Mouse (Mus musculus) liver, embryonic 11.5 days (tissue): Measurements from ENCODE around the gene Pkdcc. TPM values are rescaled to one million over a fixed set of nuclear protein-coding genes. Genes with fewer than 3 reads are reported as not detected.

Experiments used
- ATAC-seq: fragments of 200-750 bp; cut with Nextera tagmentation; replicated peaks from 2 replicates; pipeline ENCODE4 v1.8.0; 2017; ENCODE audit warnings: moderate number of reproducible peaks, mild to moderate bottlenecking, moderate TSS enrichment, moderate library complexity; ENCODE audit not compliant: low FRiP score
- DNase-seq: peaks from one replicate; pipeline ENCODE4 v3.0.0-alpha.2; 2017; ENCODE audit warnings: low spot score
- H3K27ac ChIP-seq: fragments of 300-500 bp; sonication (generic); 2 replicates; pipeline ENCODE4 v1.5.1; 2014; ENCODE audit warnings: mild to moderate bottlenecking, low read depth, low read length, control low read depth
- H3K27me3 ChIP-seq: fragments of 300-500 bp; sonication (generic); replicated peaks from 2 replicates; pipeline ENCODE4 v1.6.1; 2014; ENCODE audit warnings: low read length, mixed read lengths; ENCODE audit not compliant: control insufficient read depth, insufficient read depth
- H3K36me3 ChIP-seq: fragments of 300-500 bp; sonication (generic); 2 replicates; pipeline ENCODE4 v1.6.1; 2014; ENCODE audit warnings: mild to moderate bottlenecking, low read length, moderate library complexity, mixed read lengths; ENCODE audit not compliant: control insufficient read depth, insufficient read depth
- H3K4me1 ChIP-seq: fragments of 300-500 bp; sonication (generic); replicated peaks from 2 replicates; pipeline ENCODE4 v1.6.1; 2014; ENCODE audit warnings: low read length, mixed read lengths; ENCODE audit not compliant: control insufficient read depth, insufficient read depth
- H3K4me2 ChIP-seq: fragments of 300-500 bp; sonication (generic); 2 replicates; pipeline ENCODE4 v1.6.1; 2014; ENCODE audit warnings: mild to moderate bottlenecking, control low read depth, moderate library complexity
- H3K4me3 ChIP-seq: fragments of 300-500 bp; sonication (generic); 2 replicates; pipeline ENCODE4 v1.5.1; 2014; ENCODE audit warnings: low read depth, low read length, control low read depth
- H3K9ac ChIP-seq: fragments of 300-500 bp; sonication (generic); 2 replicates; pipeline ENCODE4 v1.6.1; 2014; ENCODE audit warnings: low read depth, low read length, control low read depth
- H3K9me3 ChIP-seq: fragments of 300-500 bp; sonication (generic); 2 replicates; pipeline ENCODE4 v1.6.1; 2016; ENCODE audit warnings: low read length, inconsistent platforms, mixed read lengths; ENCODE audit not compliant: control insufficient read depth
- WGBS: fragments of 180-500 bp; shearing (Covaris S2); extraction: QIAGEN DNeasy Blood & Tissue Kit; methylation state at CpG from one replicate; pipeline ENCODE4 v1.1.7; 2014; 5-methylcytosine and 5-hydroxymethylcytosine counted together
- polyA plus RNA-seq: library from polyadenylated mRNA; unstranded; fragments of >200 nt; fragmentation: Nextera tagmentation; extraction: Ambion mirVana; gene quantifications from 2 replicates; pipeline ENCODE4 v1.2.1, GENCODE M21; 2014

Gene Pkdcc
- polyA plus RNA-seq, 1 experiment from 2014 or later = 19.4 TPM

DNA sequence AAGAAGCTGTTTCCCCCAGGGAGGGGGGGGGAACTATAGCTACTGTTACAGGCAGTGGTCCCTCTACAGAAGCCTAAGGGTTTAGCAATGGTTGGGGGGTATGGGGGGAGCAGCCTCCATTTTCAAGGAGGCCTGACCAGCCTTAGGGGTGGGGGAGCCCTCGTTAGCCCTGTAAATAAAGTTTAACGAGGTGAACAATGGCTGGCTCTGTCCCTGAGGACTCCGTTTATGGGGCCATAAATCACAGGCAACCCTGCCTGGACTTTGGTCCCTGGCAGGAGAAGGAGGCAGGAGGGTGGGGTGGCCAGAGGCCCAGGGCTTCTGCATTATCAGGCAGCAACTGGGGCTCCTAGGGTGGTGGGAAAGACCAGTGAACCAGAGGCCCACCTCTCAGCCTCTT is 7.6 kb downstream of the Pkdcc start:
- H3K4me1 ChIP-seq = peaks cover 23% of the 10 kb centered on the region
- WGBS = 46% methylated on average over 3 of the region's 3 CpGs
- H3K4me2 ChIP-seq = no peak overlapping the region
- no peak overlapping the region for H3K4me3 ChIP-seq
- H3K9me3 ChIP-seq = no peaks in the 10 kb centered on the region
- DNase-seq (no peak), ATAC-seq (no peak)
- no peak overlapping the region for H3K9ac ChIP-seq
- peaks cover 22% of the 10 kb centered on the region for H3K36me3 ChIP-seq
- no peaks in the 10 kb centered on the region for H3K27me3 ChIP-seq
- no peak overlapping the region for H3K27ac ChIP-seq

DNA sequence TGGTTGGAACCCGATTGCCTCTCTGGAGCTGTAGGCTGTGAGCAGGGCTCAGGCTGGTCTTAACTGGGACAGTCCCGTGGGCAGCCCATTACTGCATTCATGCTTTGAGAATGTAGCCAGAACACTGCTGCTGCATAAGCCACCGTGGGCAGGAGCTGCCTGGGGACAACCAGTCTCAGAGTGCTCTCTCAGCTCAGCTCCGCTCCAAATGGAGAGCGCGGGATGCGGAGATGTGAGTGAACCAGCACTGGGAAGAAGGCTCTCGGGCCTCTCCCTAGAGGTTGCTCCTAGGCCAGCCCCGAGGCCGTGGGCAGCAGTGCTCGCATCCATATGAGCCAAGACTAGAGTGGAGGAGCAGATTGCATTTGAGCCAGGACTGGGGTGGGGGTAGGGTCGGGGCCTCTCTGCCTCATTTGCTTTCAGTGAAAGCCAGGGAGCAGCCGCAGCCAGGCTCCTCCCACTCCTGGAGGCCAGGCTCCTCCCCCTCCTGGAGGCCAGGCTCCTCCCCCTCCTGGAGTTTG is 9.4 kb downstream of the Pkdcc start:
- peaks cover 22% of the 10 kb centered on the region for H3K36me3 ChIP-seq
- H3K9ac ChIP-seq = no peak overlapping the region
- H3K4me1 ChIP-seq = peaks cover 14% of the 10 kb centered on the region
- H3K9me3 ChIP-seq = no peaks in the 10 kb centered on the region
- no peak overlapping the region for H3K4me3 ChIP-seq
- no peak overlapping the region for H3K4me2 ChIP-seq
- WGBS = 76% methylated on average over 13 of the region's 13 CpGs
- DNase-seq (no peak), ATAC-seq (no peak; the same call in 1 of the 2 replicates)
- no peak overlapping the region for H3K27ac ChIP-seq
- H3K27me3 ChIP-seq = no peaks in the 10 kb centered on the region

DNA sequence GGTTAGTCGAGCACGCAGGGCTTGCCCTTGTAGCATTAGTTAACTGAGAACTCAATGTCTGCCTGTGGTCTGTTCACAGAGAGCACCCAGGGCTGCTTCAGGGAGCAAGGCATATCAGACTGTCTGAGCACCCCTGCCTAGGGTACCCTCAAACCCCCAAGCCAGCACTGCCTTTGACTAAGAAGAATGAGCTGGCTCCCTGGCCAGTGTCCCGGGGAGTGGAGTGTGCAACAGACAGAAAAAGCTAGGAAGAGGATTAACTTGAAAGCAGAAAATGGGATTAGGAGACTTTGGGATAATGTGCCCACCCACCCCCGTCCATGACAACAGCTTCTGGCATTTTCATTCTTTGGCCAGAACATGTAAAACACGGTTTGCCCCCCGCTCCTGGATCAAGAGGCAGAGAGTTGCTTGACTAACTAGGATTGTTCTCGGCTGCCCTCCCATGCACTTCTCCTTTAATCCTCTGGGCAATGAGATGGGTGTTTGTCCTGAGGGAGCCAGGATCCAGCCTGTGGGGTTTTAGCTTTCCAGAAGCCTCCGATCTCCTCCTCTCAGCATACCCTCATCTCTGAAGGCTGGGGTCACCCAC is 11.4 kb downstream of the Pkdcc start:
- no peak overlapping the region for H3K4me2 ChIP-seq
- no peaks in the 10 kb centered on the region for H3K27me3 ChIP-seq
- peaks cover 22% of the 10 kb centered on the region for H3K36me3 ChIP-seq
- no peak overlapping the region for H3K4me3 ChIP-seq
- no peak overlapping the region for H3K9ac ChIP-seq
- H3K27ac ChIP-seq = no peak overlapping the region
- ATAC-seq = no peak
- 0 out of 2 replicates have a peak, but pooled peaks cover 6% of the 10 kb centered on the region for H3K4me1 ChIP-seq
- WGBS = 65% methylated on average over 8 of the region's 8 CpGs
- no peaks in the 10 kb centered on the region for H3K9me3 ChIP-seq
- no peak for DNase-seq

DNA sequence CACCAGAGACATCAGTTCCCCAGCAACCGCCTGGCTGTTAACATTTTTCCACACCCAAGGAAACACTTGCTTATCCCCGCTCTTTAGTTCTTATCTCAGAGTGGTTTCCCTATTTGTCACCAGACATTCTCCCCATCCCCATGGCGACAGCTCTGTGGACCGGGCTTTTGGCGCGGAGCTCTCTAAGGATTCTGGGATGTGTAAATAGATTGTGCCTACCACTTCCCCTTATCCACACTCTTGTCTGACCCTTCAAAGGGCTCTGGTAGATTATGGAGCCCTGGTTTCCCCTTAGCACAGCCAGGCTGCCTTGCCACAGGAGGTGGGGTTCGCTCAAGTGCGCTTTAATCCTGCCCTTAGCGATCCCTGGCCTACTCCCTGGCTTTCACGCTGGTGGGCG is 16.3 kb downstream of the Pkdcc start:
- H3K4me2 ChIP-seq = no peak overlapping the region
- H3K4me1 ChIP-seq = no peaks in the 10 kb centered on the region
- no peak for DNase-seq
- no peaks in the 10 kb centered on the region; the same call in 1 of the 2 replicates for H3K36me3 ChIP-seq
- H3K9me3 ChIP-seq = no peaks in the 10 kb centered on the region
- WGBS = 28% methylated on average over 11 of the region's 11 CpGs
- no peak overlapping the region for H3K4me3 ChIP-seq
- no peak for ATAC-seq
- H3K9ac ChIP-seq = no peak overlapping the region
- H3K27me3 ChIP-seq = no peaks in the 10 kb centered on the region
- no peak overlapping the region for H3K27ac ChIP-seq

DNA sequence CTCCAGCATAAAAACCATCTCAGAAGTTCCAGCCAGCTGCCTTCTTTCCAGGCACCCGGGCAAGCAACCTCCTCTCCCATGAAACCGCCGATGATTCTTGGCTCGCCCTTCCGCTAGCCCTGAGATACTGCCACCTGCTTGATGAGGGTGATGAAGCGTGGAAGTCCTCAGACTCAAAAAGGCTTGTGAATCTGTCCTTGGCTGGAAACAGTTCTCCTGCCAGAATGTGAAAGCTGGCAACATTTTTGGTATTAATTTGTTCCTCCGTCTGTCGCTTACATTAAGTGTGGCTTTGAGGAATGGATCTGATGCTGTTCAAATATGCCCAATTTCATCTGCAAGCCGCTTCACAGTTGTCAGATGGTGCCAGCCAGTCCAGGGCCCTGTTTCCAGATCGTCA is 20.1 kb downstream of the Pkdcc start:
- DNase-seq = no peak
- no peaks in the 10 kb centered on the region for H3K27me3 ChIP-seq
- H3K9ac ChIP-seq = no peak overlapping the region
- H3K4me1 ChIP-seq = peaks cover 6% of the 10 kb centered on the region; the same call in 1 of the 2 replicates
- H3K36me3 ChIP-seq = no peaks in the 10 kb centered on the region
- no peak for ATAC-seq
- WGBS = 81% methylated on average over 10 of the region's 10 CpGs
- H3K9me3 ChIP-seq = no peaks in the 10 kb centered on the region
- no peak overlapping the region for H3K4me2 ChIP-seq
- H3K27ac ChIP-seq = no peak overlapping the region
- H3K4me3 ChIP-seq = no peak overlapping the region

DNA sequence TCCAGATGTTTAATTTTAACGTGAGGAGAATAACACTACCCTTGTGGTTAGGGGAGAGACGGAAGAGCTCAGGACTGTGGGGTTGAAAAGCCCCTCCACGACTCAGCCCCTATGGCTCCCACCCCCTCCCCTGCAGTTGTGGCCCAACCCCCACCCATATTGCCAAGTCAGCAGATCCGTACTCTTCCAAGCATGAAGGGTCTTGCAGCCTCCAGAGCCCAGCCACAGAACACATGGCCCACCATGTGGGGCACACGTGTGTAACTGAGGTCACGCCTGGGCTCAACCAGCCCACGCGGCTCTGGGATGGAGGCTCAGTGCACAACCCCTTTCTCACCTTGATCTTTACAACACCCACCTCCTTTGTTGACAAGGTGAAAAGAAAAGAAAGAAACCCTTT is 21.1 kb downstream of the Pkdcc start:
- WGBS = 75% methylated on average over 8 of the region's 8 CpGs
- ATAC-seq = no peak
- Histone ChIP-seq H3K4me2 (no peak overlapping the region), H3K36me3 (no peaks in the 10 kb centered on the region), H3K9me3 (no peaks in the 10 kb centered on the region), H3K4me3 (no peak overlapping the region), H3K27me3 (no peaks in the 10 kb centered on the region), H3K9ac (no peak overlapping the region), H3K4me1 (peaks cover 6% of the 10 kb centered on the region; the same call in 1 of the 2 replicates), H3K27ac (no peak overlapping the region)
- DNase-seq = no peak

DNA sequence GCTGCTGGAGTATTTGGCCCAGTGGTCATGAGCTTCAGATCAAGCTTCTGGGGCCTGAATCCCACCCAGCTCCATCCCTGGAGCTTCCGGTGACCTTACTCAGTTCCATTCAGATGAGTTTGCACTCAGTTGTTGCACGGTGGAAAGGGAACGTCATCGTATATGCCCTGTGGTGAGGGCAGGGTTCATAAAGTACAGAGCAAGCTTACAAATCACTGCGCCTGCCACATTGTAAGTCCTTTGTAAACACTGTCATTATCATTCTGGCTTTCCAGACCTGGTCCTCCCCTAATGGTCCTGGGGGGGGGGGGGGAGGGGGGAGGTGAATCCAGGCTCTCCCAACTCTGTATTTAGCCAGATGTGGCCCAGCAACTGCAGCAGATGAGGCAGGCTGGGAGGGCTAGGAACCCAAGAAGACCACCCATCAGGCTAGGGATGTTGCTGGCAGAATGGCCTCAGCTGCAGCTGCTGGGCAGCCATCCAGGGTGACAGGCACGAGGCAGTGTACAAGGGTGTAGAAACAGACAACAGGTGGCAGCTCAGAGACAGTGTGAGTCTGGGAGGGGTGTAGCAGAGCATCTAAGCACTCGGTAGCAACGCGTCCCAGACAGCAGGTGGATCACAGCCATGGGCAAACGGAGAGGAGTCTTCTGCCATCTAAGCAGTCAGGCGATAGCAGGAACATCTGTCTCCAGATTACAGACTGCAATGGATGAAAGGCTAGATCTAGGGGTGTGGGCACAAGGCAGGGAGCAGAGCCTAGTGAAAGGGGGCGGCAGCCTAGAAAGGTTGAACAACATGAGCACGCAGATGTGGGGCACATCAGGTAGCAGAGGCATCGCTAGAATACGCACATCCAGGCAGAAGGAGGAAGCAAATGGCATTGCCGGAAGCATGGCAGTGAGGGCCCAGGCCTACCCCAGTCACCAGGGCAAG is 23.3 kb downstream of the Pkdcc start:
- Histone ChIP-seq H3K9me3 (no peaks in the 10 kb centered on the region), H3K4me3 (no peak overlapping the region), H3K27ac (no peak overlapping the region), H3K4me1 (peaks cover 6% of the 10 kb centered on the region; the same call in 1 of the 2 replicates), H3K27me3 (no peaks in the 10 kb centered on the region), H3K4me2 (no peak overlapping the region), H3K9ac (no peak overlapping the region), H3K36me3 (no peaks in the 10 kb centered on the region)
- DNase-seq (no peak), ATAC-seq (no peak)
- WGBS = 75% methylated on average over 16 of the region's 16 CpGs

DNA sequence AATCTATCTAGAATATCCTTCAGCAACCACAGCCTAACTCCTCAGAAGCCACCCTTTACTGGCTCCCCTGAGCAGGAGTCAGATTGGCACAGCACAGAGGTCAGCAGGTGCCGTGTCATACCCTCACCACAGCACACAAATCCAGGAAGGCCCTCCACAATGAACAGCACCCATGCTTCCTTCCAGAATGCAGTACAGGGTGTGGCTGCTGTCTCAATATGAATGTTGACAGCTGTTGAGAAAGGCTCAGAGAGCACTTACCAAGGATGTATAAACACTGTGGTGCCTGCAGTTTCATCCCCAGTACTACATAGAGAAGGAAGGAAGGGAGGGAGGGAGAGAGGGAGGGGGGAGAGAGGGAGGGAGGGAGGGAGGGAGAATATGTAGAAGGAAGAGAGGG is 29.4 kb downstream of the Pkdcc start:
- Histone ChIP-seq H3K36me3 (no peaks in the 10 kb centered on the region), H3K9me3 (no peaks in the 10 kb centered on the region), H3K27me3 (no peaks in the 10 kb centered on the region), H3K4me2 (no peak overlapping the region), H3K4me3 (no peak overlapping the region), H3K9ac (no peak overlapping the region), H3K27ac (no peak overlapping the region), H3K4me1 (0 out of 2 replicates have a peak, but pooled peaks cover 2% of the 10 kb centered on the region)
- no peak for DNase-seq
- no peak; the same call in 1 of the 2 replicates for ATAC-seq
- WGBS = 58% methylated on average over 1 of the region's 1 CpGs
